24 mouse cellular contexts compared by ENCODE assay signal in the genomic region with DNA sequence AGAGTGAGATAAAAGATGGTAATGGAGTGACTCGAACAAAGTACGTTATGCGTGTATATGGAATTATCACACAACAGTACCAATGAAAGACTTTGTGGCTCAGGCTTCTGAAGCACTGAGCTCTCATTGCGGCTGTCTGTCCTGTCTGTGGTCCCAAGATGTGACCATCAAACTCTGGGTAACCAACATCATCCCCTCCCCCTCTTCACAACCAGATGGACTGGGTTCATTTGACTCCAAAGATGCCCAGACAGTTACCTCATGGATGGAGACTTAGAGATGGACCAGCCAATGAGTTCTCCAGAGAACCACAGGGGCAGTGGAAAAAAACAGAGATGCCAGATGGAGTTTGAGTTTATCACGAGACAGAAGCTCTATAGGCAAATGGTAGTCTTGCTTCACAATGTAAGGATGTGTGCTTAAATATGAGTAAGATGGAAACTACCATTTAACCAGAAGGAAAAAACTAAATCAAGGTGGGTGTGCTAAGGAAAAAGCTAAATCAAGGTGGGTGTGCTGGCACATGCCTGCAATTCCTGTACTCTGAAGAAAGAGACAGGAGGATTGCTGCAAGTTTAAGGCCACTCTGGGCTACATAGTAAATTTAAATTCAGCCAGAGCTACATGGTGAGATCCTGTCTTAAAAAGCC.
DNase-seq lines count a peak whose midpoint lies in the region; ATAC-seq and TF ChIP-seq lines count a peak whose summit lies in the region.
"Had no signal": no experiment of that assay in that cellular context is flagged by ENCODE, and none has a peak within 500 bp of the region (broad histone marks: within the 10 kb centered on the region; RNA-seq: fewer than 3 reads in every experiment).

No protein-coding gene starts in this region.

- H3K9me3 ChIP-seq in hindbrain, embryonic 11.5 days (ENCODE audit: control insufficient read depth, low read length): no peaks in the 10 kb centered on the region
- H3K9me3 ChIP-seq: forebrain, embryonic 13.5 days had no signal

- no peak for TF ChIP-seq CTCF in cerebellum, adult 2 months (IDR thresholded peaks at IDR 0.05; ENCODE audit: borderline replicate concordance, insufficient read depth, low read depth, low read length)

- H3K4me2 ChIP-seq in hindbrain, embryonic 11.5 days (replicated peaks; ENCODE audit: low read depth, low read length): no peak overlapping the region
- H3K4me2 ChIP-seq: forebrain, embryonic 13.5 days; heart, embryonic 12.5 days; hindbrain, embryonic 14.5 days; liver, embryonic 12.5 days; midbrain, embryonic 11.5 days had no signal

- no peak for ATAC-seq in erythroblast, adult 5-6 weeks (replicated peaks; ENCODE audit: low FRiP score, poor library complexity, severe bottlenecking)
- ATAC-seq in hindbrain, embryonic 11.5 days (ENCODE audit: low FRiP score): no peak
- ATAC-seq: forebrain, embryonic 13.5 days; intestine, postnatal 0 days; liver, embryonic 12.5 days; liver, postnatal 0 days; midbrain, embryonic 16.5 days had no signal

- no peak overlapping the region for H3K9ac ChIP-seq in hindbrain, embryonic 11.5 days (ENCODE audit: low read depth, low read length)
- H3K9ac ChIP-seq: forebrain, embryonic 13.5 days; heart, embryonic 12.5 days; hindbrain, embryonic 14.5 days; liver, embryonic 12.5 days; liver, postnatal 0 days had no signal

- no peaks in the 10 kb centered on the region for H3K27me3 ChIP-seq in cerebellum, adult 2 months (ENCODE audit: control insufficient read depth, insufficient read depth, low read length)
- H3K27me3 ChIP-seq in hindbrain, embryonic 11.5 days (ENCODE audit: control insufficient read depth, insufficient read depth, low read length): no peaks in the 10 kb centered on the region
- H3K27me3 ChIP-seq: forebrain, embryonic 13.5 days; heart, embryonic 12.5 days; liver, embryonic 12.5 days; Patski had no signal

- no peaks in the 10 kb centered on the region for H3K36me3 ChIP-seq in hindbrain, embryonic 11.5 days (ENCODE audit: control insufficient read depth, insufficient read depth, low read length)
- H3K36me3 ChIP-seq: heart, embryonic 12.5 days; liver, embryonic 12.5 days had no signal

- peaks cover 9% of the 10 kb centered on the region; the same call in 1 of the 2 replicates for H3K4me1 ChIP-seq in cerebellum, adult 2 months (ENCODE audit: control insufficient read depth, insufficient read depth, low read length)
- no peaks in the 10 kb centered on the region for H3K4me1 ChIP-seq in hindbrain, embryonic 11.5 days (replicated peaks; ENCODE audit: control insufficient read depth, insufficient read depth, low read length)
- H3K4me1 ChIP-seq: forebrain, embryonic 13.5 days; liver, embryonic 12.5 days had no signal

- no peak overlapping the region for H3K27ac ChIP-seq in cerebellum, adult 2 months (ENCODE audit: insufficient read depth, low read length)
- no peak overlapping the region for H3K27ac ChIP-seq in hindbrain, embryonic 11.5 days (ENCODE audit: low read depth, low read length)
- H3K27ac ChIP-seq: forebrain, embryonic 13.5 days; hindbrain, embryonic 14.5 days; liver, embryonic 12.5 days had no signal

- TF ChIP-seq POLR2A in cerebellum, adult 2 months (IDR thresholded peaks at IDR 0.05; ENCODE audit: borderline replicate concordance, insufficient read depth, low read length): no peak

- peak; percentile 14 to 58 for DNase-seq in cerebellum, adult 2 months
- DNase-seq in cerebellum, adult 8-10 months: no peak
- peak; percentile 5 for DNase-seq in left cerebral cortex, adult 11 months (ENCODE audit: low spot score)
- DNase-seq in left cerebral cortex, adult 18-20 months (ENCODE audit: low spot score in 2 of 2): no peak
- DNase-seq in cerebellum, postnatal 10 days: peak; percentile 39 to 54
- no peak for DNase-seq in hindbrain, embryonic 11.5 days (ENCODE audit: low spot score)
- DNase-seq: adrenal gland, postnatal 10 days; gastrocnemius, postnatal 25 days; heart, adult 18-20 months; heart, postnatal 4 days; kidney, postnatal 14 days; left cerebral cortex, postnatal 4 days; liver, postnatal 0 days; lung, postnatal 36 days; thymus, postnatal 25 days had no signal

- 79% methylated on average over 5 of the region's 5 CpGs for WGBS in cerebellum, adult 2 months
- 92% methylated on average over 5 of the region's 5 CpGs for WGBS in hindbrain, embryonic 11.5 days

- H3K4me3 ChIP-seq in cerebellum, adult 2 months (replicated peaks; ENCODE audit: insufficient read depth, low read depth, low read length): no peak overlapping the region
- no peak overlapping the region for H3K4me3 ChIP-seq in hindbrain, embryonic 11.5 days (ENCODE audit: low read depth, low read length)
- H3K4me3 ChIP-seq: forebrain, embryonic 13.5 days; heart, embryonic 12.5 days; liver, embryonic 12.5 days had no signal

Comparison
In these comparisons a context has a peak if more than half of its experiments do, and no peak if none do; other contexts are left out.
1. DNase-seq: peak in cerebellum, adult 2 months (2 of 2), left cerebral cortex, adult 11 months (single experiment) and cerebellum, postnatal 10 days (2 of 2); none in cerebellum, adult 8-10 months (single experiment), left cerebral cortex, adult 18-20 months (0 of 2) and hindbrain, embryonic 11.5 days (single experiment).